Mouse (Mus musculus): ENCODE measurements around the gene Lamtor2. TPM values are rescaled to one million over a fixed set of nuclear protein-coding genes. Genes with fewer than 3 reads are reported as not detected.

Lamtor2 gene
- polyA plus RNA-seq, 1 experiment from 2014 or later = 174 TPM

- Histone ChIP-seq H3K4me1 (peaks cover 68% of the 10 kb centered on the region), H3K27ac (peak overlapping the region; percentile 51; the same call in 1 of the 2 replicates), H3K27me3 (ENCODE audit: poor library complexity, severe bottlenecking) (no peaks in the 10 kb centered on the region), H3K4me3 (peak overlapping the region; percentile 29; the same call in 1 of the 2 replicates), H3K9me3 (no peaks in the 10 kb centered on the region), H3K36me3 (replicated peaks) (peaks cover 38% of the 10 kb centered on the region)
- WGBS = 36% methylated on average over 17 of the region's 17 CpGs
- peak; percentile 91 for DNase-seq (ENCODE audit: extremely low spot score, low spot score)
Observed at GRCm38 (mm10) chr3:88526157-88527131, 26.4 kb downstream of the Lamtor2 start.

GRCm38 (mm10) chr3:88525021-88525420 is 27.9 kb downstream of the Lamtor2 start:
- no peak for DNase-seq (ENCODE audit: extremely low spot score, low spot score)
- H3K36me3 ChIP-seq (replicated peaks) = peaks cover 38% of the 10 kb centered on the region
- no peak overlapping the region for H3K4me3 ChIP-seq
- H3K9me3 ChIP-seq = no peaks in the 10 kb centered on the region
- 91% methylated on average over 5 of the region's 5 CpGs for WGBS
- H3K27me3 ChIP-seq (ENCODE audit: poor library complexity, severe bottlenecking) = no peaks in the 10 kb centered on the region
- H3K27ac ChIP-seq = no peak overlapping the region
- H3K4me1 ChIP-seq = peaks cover 54% of the 10 kb centered on the region

- Histone ChIP-seq H3K27ac (no peak overlapping the region), H3K36me3 (replicated peaks) (peaks cover 38% of the 10 kb centered on the region), H3K9me3 (no peaks in the 10 kb centered on the region), H3K27me3 (ENCODE audit: poor library complexity, severe bottlenecking) (no peaks in the 10 kb centered on the region), H3K4me1 (peaks cover 34% of the 10 kb centered on the region), H3K4me3 (no peak overlapping the region)
- no peak for DNase-seq (ENCODE audit: extremely low spot score, low spot score)
- 91% methylated on average over 8 of the region's 8 CpGs for WGBS
Observed at GRCm38 (mm10) chr3:88523027-88523426, 29.8 kb downstream of the Lamtor2 start.

GRCm38 (mm10) chr3:88521803-88522331 is 31.0 kb downstream of the Lamtor2 start:
- Histone ChIP-seq H3K4me3 (no peak overlapping the region), H3K4me1 (peaks cover 22% of the 10 kb centered on the region), H3K9me3 (no peaks in the 10 kb centered on the region), H3K36me3 (replicated peaks) (peaks cover 33% of the 10 kb centered on the region), H3K27me3 (ENCODE audit: poor library complexity, severe bottlenecking) (no peaks in the 10 kb centered on the region), H3K27ac (no peak overlapping the region)
- peak; percentile 74 for DNase-seq (ENCODE audit: extremely low spot score, low spot score)
- WGBS = 42% methylated on average over 9 of the region's 9 CpGs

GRCm38 (mm10) chr3:88521156-88521555 is 31.7 kb downstream of the Lamtor2 start:
- peaks cover 33% of the 10 kb centered on the region for H3K36me3 ChIP-seq (replicated peaks)
- H3K9me3 ChIP-seq = no peaks in the 10 kb centered on the region
- no peaks in the 10 kb centered on the region for H3K27me3 ChIP-seq (ENCODE audit: poor library complexity, severe bottlenecking)
- WGBS = 93% methylated on average over 6 of the region's 6 CpGs
- no peak overlapping the region for H3K4me3 ChIP-seq
- no peak overlapping the region for H3K27ac ChIP-seq
- H3K4me1 ChIP-seq = peaks cover 15% of the 10 kb centered on the region
- no peak for DNase-seq (ENCODE audit: extremely low spot score, low spot score)

GRCm38 (mm10) chr3:88520078-88520477 is 32.8 kb downstream of the Lamtor2 start:
- no peaks in the 10 kb centered on the region for H3K27me3 ChIP-seq (ENCODE audit: poor library complexity, severe bottlenecking)

GRCm38 (mm10) chr3:88518411-88518810 is 34.5 kb downstream of the Lamtor2 start:
- peaks cover 19% of the 10 kb centered on the region for H3K4me1 ChIP-seq
- H3K4me3 ChIP-seq = no peak overlapping the region
- H3K36me3 ChIP-seq (replicated peaks) = peaks cover 11% of the 10 kb centered on the region
- no peak overlapping the region for H3K27ac ChIP-seq
- H3K9me3 ChIP-seq = no peaks in the 10 kb centered on the region
- no peaks in the 10 kb centered on the region for H3K27me3 ChIP-seq (ENCODE audit: poor library complexity, severe bottlenecking)
- no peak for DNase-seq (ENCODE audit: extremely low spot score, low spot score)
- WGBS = 89% methylated on average over 4 of the region's 4 CpGs

More at GRCm38 (mm10) chr3:88520078-88520477, 32.8 kb downstream of the Lamtor2 start:
- Histone ChIP-seq H3K4me3 (no peak overlapping the region), H3K27ac (no peak overlapping the region), H3K36me3 (replicated peaks) (peaks cover 28% of the 10 kb centered on the region), H3K4me1 (peaks cover 7% of the 10 kb centered on the region), H3K9me3 (no peaks in the 10 kb centered on the region)
- DNase-seq (ENCODE audit: extremely low spot score, low spot score) = no peak
- 89% methylated on average over 2 of the region's 2 CpGs for WGBS

- H3K36me3 ChIP-seq (replicated peaks) = no peaks in the 10 kb centered on the region
- WGBS = 92% methylated on average over 2 of the region's 2 CpGs
Observed at GRCm38 (mm10) chr3:88516407-88516806, 36.5 kb downstream of the Lamtor2 start.

GRCm38 (mm10) chr3:88515095-88515386 is 37.8 kb downstream of the Lamtor2 start:
- 95% methylated on average over 2 of the region's 2 CpGs for WGBS
- Histone ChIP-seq H3K4me3 (no peak overlapping the region), H3K27ac (no peak overlapping the region), H3K27me3 (ENCODE audit: poor library complexity, severe bottlenecking) (no peaks in the 10 kb centered on the region), H3K4me1 (peaks cover 46% of the 10 kb centered on the region), H3K36me3 (replicated peaks) (no peaks in the 10 kb centered on the region), H3K9me3 (no peaks in the 10 kb centered on the region)
- DNase-seq (ENCODE audit: extremely low spot score, low spot score) = no peak

More at GRCm38 (mm10) chr3:88516407-88516806, 36.5 kb downstream of the Lamtor2 start:
- no peak overlapping the region for H3K27ac ChIP-seq
- DNase-seq (ENCODE audit: extremely low spot score, low spot score) = no peak
- H3K4me1 ChIP-seq = peaks cover 32% of the 10 kb centered on the region
- no peaks in the 10 kb centered on the region for H3K27me3 ChIP-seq (ENCODE audit: poor library complexity, severe bottlenecking)
- H3K9me3 ChIP-seq = no peaks in the 10 kb centered on the region
- H3K4me3 ChIP-seq = no peak overlapping the region

- Histone ChIP-seq H3K4me1 (peaks cover 52% of the 10 kb centered on the region), H3K36me3 (replicated peaks) (no peaks in the 10 kb centered on the region), H3K27ac (peak overlapping the region; percentile 40; the same call in 1 of the 2 replicates), H3K4me3 (no peak overlapping the region; the same call in 1 of the 2 replicates), H3K27me3 (ENCODE audit: poor library complexity, severe bottlenecking) (no peaks in the 10 kb centered on the region), H3K9me3 (no peaks in the 10 kb centered on the region)
- no peak for DNase-seq (ENCODE audit: extremely low spot score, low spot score)
- 85% methylated on average over 10 of the region's 10 CpGs for WGBS
Observed at GRCm38 (mm10) chr3:88514231-88515094, 38.4 kb downstream of the Lamtor2 start.

GRCm38 (mm10) chr3:88513546-88514115 is 39.2 kb downstream of the Lamtor2 start:
- H3K27ac ChIP-seq = no peak overlapping the region; the same call in 1 of the 2 replicates
- DNase-seq (ENCODE audit: extremely low spot score, low spot score) = no peak
- H3K4me1 ChIP-seq = peaks cover 57% of the 10 kb centered on the region
- no peaks in the 10 kb centered on the region for H3K27me3 ChIP-seq (ENCODE audit: poor library complexity, severe bottlenecking)
- H3K36me3 ChIP-seq (replicated peaks) = no peaks in the 10 kb centered on the region
- no peaks in the 10 kb centered on the region for H3K9me3 ChIP-seq
- 87% methylated on average over 7 of the region's 7 CpGs for WGBS
- no peak overlapping the region for H3K4me3 ChIP-seq

- Histone ChIP-seq H3K27me3 (ENCODE audit: poor library complexity, severe bottlenecking) (no peaks in the 10 kb centered on the region), H3K4me1 (peaks cover 57% of the 10 kb centered on the region), H3K4me3 (peak overlapping the region; percentile 5; the same call in 1 of the 2 replicates), H3K27ac (peak overlapping the region; percentile 86), H3K9me3 (no peaks in the 10 kb centered on the region), H3K36me3 (replicated peaks) (no peaks in the 10 kb centered on the region)
- DNase-seq (ENCODE audit: extremely low spot score, low spot score) = no peak
- 53% methylated on average over 15 of the region's 15 CpGs for WGBS
Observed at GRCm38 (mm10) chr3:88512896-88513545, 39.9 kb downstream of the Lamtor2 start.
